ENCODE assay signal across 12 mouse cellular contexts in genomic region chr6:86997360-86997759, GRCm38 (mm10).
"Had no signal": no experiment of that assay in that cellular context is flagged by ENCODE, and none has a peak within 500 bp of the region (broad histone marks: within the 10 kb centered on the region; RNA-seq: fewer than 3 reads in every experiment).

No protein-coding gene starts in this region.

- H3K4me3 ChIP-seq: lung, embryonic 15.5 days; megakaryocyte, embryonic 14.5 days; midbrain, embryonic 13.5 days; midbrain, embryonic 15.5 days; neural tube, embryonic 12.5 days had no signal

- DNase-seq: lung, adult 2 months; spleen, adult 18-20 months; thymus, adult 18-20 months; thymus, postnatal 14 days; thymus, postnatal 36 days had no signal

- H3K27ac ChIP-seq: lung, embryonic 15.5 days; macrophage; midbrain, embryonic 13.5 days; midbrain, embryonic 15.5 days; neural tube, embryonic 12.5 days had no signal

- ATAC-seq: lung, postnatal 0 days; midbrain, embryonic 13.5 days; midbrain, embryonic 15.5 days had no signal
